ENCODE assay signal across 8 mouse cellular contexts in the genomic region with DNA sequence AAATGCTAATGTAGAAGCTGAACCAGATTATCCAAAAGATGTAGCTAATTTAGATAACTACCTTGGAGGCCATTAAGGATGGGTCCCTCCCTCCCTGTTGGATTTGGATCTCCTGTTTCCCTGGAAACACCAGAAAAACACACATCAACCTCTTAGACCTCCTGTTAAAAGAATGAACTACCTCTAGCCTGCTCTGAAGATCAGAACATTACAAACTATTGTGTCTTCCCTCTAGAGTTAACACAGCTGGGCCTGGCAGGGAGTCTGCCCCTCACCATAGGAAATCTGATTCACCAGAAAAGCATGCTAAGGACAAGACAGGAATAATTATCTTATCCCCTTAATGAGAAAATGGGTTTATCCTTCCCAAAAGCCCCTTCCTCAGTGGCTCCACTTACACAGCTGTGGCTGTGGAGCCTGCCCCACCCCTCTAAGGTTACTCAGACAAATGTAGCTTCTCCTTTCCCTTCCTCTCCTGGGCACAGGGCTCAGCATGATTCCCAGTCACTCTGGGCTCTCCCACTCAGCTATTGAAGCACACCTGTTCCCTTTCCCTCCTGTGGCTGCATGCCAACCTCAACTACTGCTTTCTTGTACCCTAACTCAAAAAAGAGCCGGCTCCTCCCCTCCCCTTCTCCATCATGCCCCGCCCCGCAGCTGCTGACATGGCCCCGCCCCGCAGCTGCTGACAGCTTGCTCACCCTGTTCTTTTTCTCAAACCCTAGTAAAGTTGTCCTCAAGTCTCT.
A peak's percentile ranks its signal among the peaks of the same experiment; 100 is the strongest.
DNase-seq lines count a peak whose midpoint lies in the region; ATAC-seq lines count a peak whose summit lies in the region.

No protein-coding gene starts in this region.

- peak; percentile 24 for DNase-seq in kidney, postnatal 10 days
- DNase-seq in embryo, embryonic 10 days (ENCODE audit: low spot score): peak; percentile 55
- no peak for DNase-seq in layer of hippocampus, postnatal 14 days (ENCODE audit: low spot score in 2 of 2)
- no peak for DNase-seq in ovary, postnatal 14 days (ENCODE audit: low spot score)

- no peak overlapping the region for H3K4me2 ChIP-seq in kidney, embryonic 15.5 days
- H3K4me2 ChIP-seq in hindbrain, embryonic 15.5 days: no peak overlapping the region
- no peak overlapping the region; the same call in 1 of the 2 replicates for H3K4me2 ChIP-seq in neural tube, embryonic 12.5 days (replicated peaks)

- H3K9ac ChIP-seq in kidney, embryonic 15.5 days: no peak overlapping the region; the same call in 1 of the 2 replicates
- H3K9ac ChIP-seq in hindbrain, embryonic 15.5 days: no peak overlapping the region
- H3K9ac ChIP-seq in neural tube, embryonic 12.5 days: no peak overlapping the region

- H3K4me3 ChIP-seq in kidney, embryonic 15.5 days (replicated peaks): no peak overlapping the region
- no peak overlapping the region for H3K4me3 ChIP-seq in hindbrain, embryonic 15.5 days
- no peak overlapping the region for H3K4me3 ChIP-seq in neural tube, embryonic 12.5 days

- 6% methylated on average over 5 of the region's 5 CpGs for WGBS in kidney, embryonic 15.5 days
- 12% methylated on average over 5 of the region's 5 CpGs for WGBS in hindbrain, embryonic 15.5 days
- 3% methylated on average over 5 of the region's 5 CpGs for WGBS in neural tube, embryonic 12.5 days

- H3K27ac ChIP-seq in kidney, embryonic 15.5 days: no peak overlapping the region
- H3K27ac ChIP-seq in hindbrain, embryonic 15.5 days (replicated peaks): peak overlapping the region; percentile 38; the same call in 1 of the 2 replicates
- H3K27ac ChIP-seq in neural tube, embryonic 12.5 days: no peak overlapping the region

- peaks cover 11% of the 10 kb centered on the region for H3K4me1 ChIP-seq in kidney, embryonic 15.5 days
- H3K4me1 ChIP-seq in hindbrain, embryonic 15.5 days (replicated peaks): peaks cover 17% of the 10 kb centered on the region
- peaks cover 29% of the 10 kb centered on the region for H3K4me1 ChIP-seq in neural tube, embryonic 12.5 days

- no peaks in the 10 kb centered on the region for H3K27me3 ChIP-seq in kidney, embryonic 15.5 days
- H3K27me3 ChIP-seq in hindbrain, embryonic 15.5 days: no peaks in the 10 kb centered on the region
- no peaks in the 10 kb centered on the region for H3K27me3 ChIP-seq in neural tube, embryonic 12.5 days (replicated peaks)

- no peaks in the 10 kb centered on the region for H3K36me3 ChIP-seq in kidney, embryonic 15.5 days
- no peaks in the 10 kb centered on the region for H3K36me3 ChIP-seq in hindbrain, embryonic 15.5 days
- no peaks in the 10 kb centered on the region for H3K36me3 ChIP-seq in neural tube, embryonic 12.5 days

- no peaks in the 10 kb centered on the region for H3K9me3 ChIP-seq in kidney, embryonic 15.5 days (replicated peaks)
- no peaks in the 10 kb centered on the region for H3K9me3 ChIP-seq in hindbrain, embryonic 15.5 days
- no peaks in the 10 kb centered on the region for H3K9me3 ChIP-seq in neural tube, embryonic 12.5 days

- no peak for ATAC-seq in kidney, embryonic 15.5 days (replicated peaks; ENCODE audit: low FRiP score)
- ATAC-seq in hindbrain, embryonic 15.5 days (ENCODE audit: low FRiP score, low read depth): peak; percentile 42; the same call in 1 of the 2 replicates
- peak; percentile 61; the same call in 1 of the 2 replicates for ATAC-seq in neural tube, embryonic 12.5 days (ENCODE audit: low FRiP score, low read depth)
- no peak for ATAC-seq in monocyte, adult 5-6 weeks (replicated peaks; ENCODE audit: insufficient number of reproducible peaks, low FRiP score, low TSS enrichment, poor library complexity, severe bottlenecking)

Comparison
In these comparisons a context has a peak if more than half of its experiments do, and no peak if none do; other contexts are left out.
1. DNase-seq: peak in kidney, postnatal 10 days (single experiment) and embryo, embryonic 10 days (single experiment); none in layer of hippocampus, postnatal 14 days (0 of 2) and ovary, postnatal 14 days (single experiment).
2. ATAC-seq: peak in hindbrain, embryonic 15.5 days (single experiment) and neural tube, embryonic 12.5 days (single experiment); none in kidney, embryonic 15.5 days (single experiment) and monocyte, adult 5-6 weeks (single experiment).